Mouse (Mus musculus) urinary bladder, adult 18-20 months (tissue): Measurements from ENCODE around the gene Dscam.

Source experiments
- DNase-seq, 2 experiments: peaks; one replicate each; pipeline ENCODE4 v3.0.0; 2022; ENCODE audit warnings: low spot score in 2 of 2, mixed read lengths in 2 of 2

Gene Dscam

GRCm38 (mm10) chr16:96724123-96724522, 446.4 kb downstream of the Dscam start:
- no peak for DNase-seq

- no peak for DNase-seq
Measured at GRCm38 (mm10) chr16:96723066-96723669, 447.4 kb downstream of the Dscam start.

- no peak for DNase-seq
Measured at GRCm38 (mm10) chr16:96722135-96722534, 448.4 kb downstream of the Dscam start.

GRCm38 (mm10) chr16:96721241-96721640, 449.3 kb downstream of the Dscam start:
- no peak for DNase-seq

GRCm38 (mm10) chr16:96720666-96721065, 449.9 kb downstream of the Dscam start:
- no peak for DNase-seq

GRCm38 (mm10) chr16:96718221-96718620, 452.3 kb downstream of the Dscam start:
- no peak for DNase-seq

GRCm38 (mm10) chr16:96716633-96717032, 453.9 kb downstream of the Dscam start:
- DNase-seq = no peak

GRCm38 (mm10) chr16:96711935-96712334, 458.6 kb downstream of the Dscam start:
- no peak for DNase-seq

GRCm38 (mm10) chr16:96700551-96700950, 470.0 kb downstream of the Dscam start:
- DNase-seq = no peak

- no peak for DNase-seq
Measured at GRCm38 (mm10) chr16:96695882-96696281, 474.7 kb downstream of the Dscam start.

- no peak for DNase-seq
Measured at GRCm38 (mm10) chr16:96691576-96691975, 479.0 kb downstream of the Dscam start.

- DNase-seq = no peak
Measured at GRCm38 (mm10) chr16:96690052-96690451, 480.5 kb downstream of the Dscam start.

GRCm38 (mm10) chr16:96689419-96689818, 481.1 kb downstream of the Dscam start:
- no peak for DNase-seq

- DNase-seq = no peak
Measured at GRCm38 (mm10) chr16:96685065-96685464, 485.5 kb downstream of the Dscam start.

- peak; percentile 4 to 18 for DNase-seq
Measured at GRCm38 (mm10) chr16:96684581-96684980, 486.0 kb downstream of the Dscam start.

- DNase-seq = no peak
Measured at GRCm38 (mm10) chr16:96682289-96682972, 488.1 kb downstream of the Dscam start.

- no peak for DNase-seq
Measured at GRCm38 (mm10) chr16:96679981-96680380, 490.6 kb downstream of the Dscam start.

GRCm38 (mm10) chr16:96677471-96677870, 493.1 kb downstream of the Dscam start:
- no peak for DNase-seq

GRCm38 (mm10) chr16:96676663-96677062, 493.9 kb downstream of the Dscam start:
- DNase-seq = no peak

- DNase-seq = no peak
Measured at GRCm38 (mm10) chr16:96673191-96673847, 497.2 kb downstream of the Dscam start.

GRCm38 (mm10) chr16:96671603-96672374, 498.8 kb downstream of the Dscam start:
- DNase-seq = no peak

- no peak for DNase-seq
Measured at GRCm38 (mm10) chr16:96669706-96670105, 500.8 kb downstream of the Dscam start.
